Mouse (Mus musculus) left cerebral cortex, adult 18-20 months (tissue): ENCODE data around the gene Sdf2. TPM values are rescaled to one million over a fixed set of nuclear protein-coding genes. Genes with fewer than 3 reads are reported as not detected.
"Not testable (repeated sequence)": the region's sequence is repeated elsewhere in the genome, so short reads cannot be mapped to it uniquely, and the experiment has no call there.

ENCODE experiments used
- DNase-seq, 2 experiments: peaks; one replicate each; pipeline ENCODE4 v3.0.0; 2021 to 2022; ENCODE audit warnings: low spot score in 2 of 2, mixed read lengths in 1 of 2
- total RNA-seq, 2 experiments: library from RNA; stranded (reverse); gene quantifications; 2 replicates each; pipeline ENCODE4 v1.2.3; 2021

Sdf2 gene
- total RNA-seq, 2 experiments from 2014 or later: 65.2 to 68.1 TPM

DNA sequence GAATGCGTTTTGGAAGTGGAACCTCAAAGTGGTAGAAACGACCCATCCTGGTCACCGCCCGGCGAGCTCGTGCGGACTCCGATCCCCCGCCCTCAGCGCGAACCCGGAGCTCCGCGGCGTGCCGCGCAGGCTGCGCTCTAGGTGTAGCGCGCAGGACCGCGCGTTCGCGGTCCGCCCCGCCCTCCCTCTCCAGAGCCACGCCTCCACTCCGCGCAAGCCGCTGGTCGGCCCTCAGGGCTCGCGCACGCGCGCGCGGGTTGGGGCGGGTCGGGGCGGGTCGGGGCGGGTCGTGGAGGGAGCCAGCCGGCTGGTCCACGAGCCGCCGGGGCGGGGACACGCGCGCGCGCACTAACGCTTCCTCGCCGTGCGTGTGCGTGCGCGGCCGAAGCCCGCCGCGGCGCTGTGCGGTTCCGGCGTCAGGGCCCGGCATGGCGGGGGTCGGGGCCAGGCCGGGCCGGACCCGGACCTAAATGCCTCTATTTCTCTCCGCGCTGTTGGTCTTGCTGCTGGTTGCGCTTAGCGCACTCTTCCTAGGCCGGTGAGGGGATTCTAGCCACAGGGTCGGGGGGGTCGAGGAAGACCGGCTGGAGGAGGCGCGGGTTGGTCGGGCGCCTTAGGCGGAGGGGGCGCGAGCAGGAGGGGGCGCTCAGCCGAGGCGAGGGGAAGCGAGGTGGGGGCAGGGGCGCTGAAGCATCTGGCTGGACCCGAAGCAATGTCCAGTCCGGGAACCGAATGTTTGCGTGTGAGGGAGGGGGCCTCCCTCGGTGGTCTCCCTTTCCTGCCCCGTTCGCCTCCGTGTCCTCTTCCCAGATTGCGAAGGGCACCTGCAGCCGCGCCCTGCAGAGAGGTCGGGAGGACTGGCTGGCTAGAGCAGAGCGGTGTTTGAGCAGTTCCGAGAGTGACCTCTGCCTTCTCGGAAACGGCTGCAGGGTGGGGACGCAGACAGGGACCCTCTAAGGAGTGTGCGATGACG is 16.1 kb downstream of the Sdf2 start, which contains the start of gene 2610507B11Rik:
Gene 2610507B11Rik, plus strand, starts transcription at position 373 of the 973 bp plus-strand sequence.
- peak; percentile 85 to 93 for DNase-seq

DNA sequence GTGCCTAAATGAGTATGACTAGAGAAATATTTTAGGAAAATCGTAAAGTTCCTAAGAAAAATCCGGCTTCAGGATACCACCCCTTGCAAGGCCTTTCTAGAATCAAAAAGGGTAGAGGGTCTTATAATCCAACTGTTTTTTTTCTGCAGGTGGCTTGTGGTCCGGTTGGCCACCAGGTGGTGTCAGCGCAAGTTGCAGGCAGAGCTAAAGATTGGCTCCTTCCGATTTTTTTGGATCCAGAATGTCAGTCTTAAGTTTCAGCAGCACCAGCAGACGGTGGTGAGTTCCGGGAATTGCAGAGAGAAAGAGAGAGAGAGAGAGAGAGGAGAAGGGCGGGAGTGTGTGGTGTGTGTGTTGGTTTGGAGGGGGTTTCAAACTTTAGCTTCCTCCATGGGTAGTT is 17.0 kb downstream of the Sdf2 start:
- DNase-seq: peak; percentile 18 to 38

DNA sequence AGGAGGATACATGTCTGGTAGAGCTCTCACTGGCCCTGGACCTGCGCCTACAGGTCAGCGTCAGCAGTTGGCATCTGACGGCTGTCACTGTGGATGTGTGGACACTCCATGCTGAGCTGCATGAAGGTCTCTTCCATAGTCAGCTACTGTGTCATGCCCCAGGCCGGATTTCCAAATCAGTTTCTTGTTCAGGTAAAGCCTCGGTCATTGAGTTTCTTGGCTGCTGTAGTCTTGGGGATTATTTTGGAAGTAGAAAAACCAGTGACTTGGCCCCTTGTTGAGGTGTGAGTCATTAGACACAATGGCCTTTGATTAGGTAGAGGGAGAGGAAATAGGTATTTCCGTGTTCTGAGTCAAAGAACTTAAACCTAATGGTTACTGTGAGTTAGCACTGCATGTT is 20.0 kb downstream of the Sdf2 start:
- DNase-seq: no peak

DNA sequence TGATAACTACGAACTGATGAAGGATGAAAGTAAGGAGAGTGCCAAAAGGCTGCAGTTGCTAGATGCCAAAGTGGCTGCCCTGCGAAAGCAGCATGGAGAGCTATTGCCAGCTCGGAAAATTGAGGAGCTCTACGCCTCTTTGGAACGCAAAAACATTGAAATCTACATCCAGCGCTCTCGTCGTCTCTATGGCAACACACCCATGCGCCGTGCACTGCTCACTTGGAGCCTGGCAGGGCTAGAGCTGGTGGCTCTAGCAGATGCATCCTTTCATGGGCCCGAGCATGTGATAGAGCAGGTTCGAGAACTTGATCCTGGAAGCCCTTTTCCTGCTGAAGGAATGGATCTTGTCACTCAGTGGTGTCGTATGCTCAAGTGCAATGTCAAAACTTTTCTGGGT is 26.4 kb downstream of the Sdf2 start:
- peak; percentile 61 to 71 for DNase-seq

DNA sequence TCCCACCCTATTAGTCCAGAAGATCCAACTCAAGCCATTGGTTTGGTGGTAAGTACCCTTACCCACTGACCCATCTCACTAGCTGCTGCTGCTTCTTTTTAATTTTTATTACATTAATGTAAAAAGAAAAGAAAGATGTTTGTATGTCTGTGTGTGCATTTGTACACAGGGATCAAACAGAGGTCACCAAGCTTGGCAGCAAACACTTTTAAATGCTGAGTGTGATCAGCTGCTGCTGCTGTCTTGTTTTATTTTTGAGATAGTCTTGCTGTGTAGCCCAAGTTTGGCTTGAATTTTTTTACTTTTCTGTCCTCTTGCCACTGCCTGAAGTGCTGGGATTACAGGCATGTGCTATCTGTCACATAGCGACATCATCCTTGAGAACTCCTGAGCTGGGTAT is 30.1 kb downstream of the Sdf2 start:
- DNase-seq: no peak

DNA sequence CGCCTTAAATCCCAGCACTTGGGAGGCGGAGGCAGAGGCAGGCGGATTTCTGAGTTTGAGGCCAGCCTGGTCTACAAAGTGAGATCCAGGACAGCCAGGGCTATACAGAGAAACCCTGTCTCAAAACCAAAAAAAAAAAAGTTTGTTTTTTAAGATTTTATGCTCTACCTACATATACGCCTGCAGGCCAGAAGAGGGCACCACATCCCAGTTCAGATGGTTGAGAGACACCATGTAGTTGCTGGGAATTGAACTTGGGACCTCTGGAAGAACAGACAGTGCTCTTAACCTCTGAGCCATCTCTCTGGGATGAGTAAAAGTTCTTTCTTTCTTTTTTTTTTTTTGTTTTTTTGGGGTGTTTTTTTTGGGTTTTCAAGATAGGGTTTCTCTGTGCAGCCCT is 30.6 kb downstream of the Sdf2 start:
- DNase-seq: not testable (repeated sequence)

DNA sequence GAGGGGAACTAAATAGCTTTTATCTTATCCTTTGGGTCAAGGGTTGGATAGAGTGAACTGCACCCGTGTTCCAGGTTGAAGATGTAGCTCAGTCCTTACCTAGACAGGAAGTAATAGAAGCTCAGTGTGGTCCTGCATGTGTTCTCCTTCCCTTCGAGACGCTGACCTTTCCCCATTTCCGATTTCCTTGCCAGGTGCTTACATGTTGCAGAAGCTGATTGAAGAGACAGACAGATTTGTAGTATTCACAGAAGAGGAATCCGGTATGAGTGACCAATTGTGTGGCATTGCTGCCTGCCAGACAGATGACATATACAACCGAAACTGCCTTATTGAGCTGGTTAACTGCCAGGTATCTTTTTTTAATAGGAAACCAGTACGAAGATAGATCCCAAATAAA is 33.3 kb downstream of the Sdf2 start:
- DNase-seq: no peak

DNA sequence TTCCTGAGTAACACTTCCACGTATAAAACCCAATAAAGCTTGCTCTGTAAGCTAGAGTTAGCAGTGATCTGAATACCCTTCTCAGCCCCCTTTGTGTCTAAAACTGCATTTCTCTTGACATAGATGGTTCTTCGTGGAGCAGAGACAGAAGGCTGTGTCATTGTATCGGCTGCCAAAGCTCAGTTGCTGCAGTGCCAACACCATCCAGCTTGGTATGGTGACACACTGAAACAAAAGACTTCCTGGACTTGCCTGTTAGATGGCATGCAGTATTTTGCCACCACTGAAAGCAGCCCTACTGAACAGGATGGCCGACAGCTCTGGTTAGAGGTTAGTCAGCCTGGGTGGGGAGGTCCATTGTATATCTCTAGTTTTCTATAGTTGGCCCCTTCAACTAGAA is 34.0 kb downstream of the Sdf2 start:
- DNase-seq: no peak

DNA sequence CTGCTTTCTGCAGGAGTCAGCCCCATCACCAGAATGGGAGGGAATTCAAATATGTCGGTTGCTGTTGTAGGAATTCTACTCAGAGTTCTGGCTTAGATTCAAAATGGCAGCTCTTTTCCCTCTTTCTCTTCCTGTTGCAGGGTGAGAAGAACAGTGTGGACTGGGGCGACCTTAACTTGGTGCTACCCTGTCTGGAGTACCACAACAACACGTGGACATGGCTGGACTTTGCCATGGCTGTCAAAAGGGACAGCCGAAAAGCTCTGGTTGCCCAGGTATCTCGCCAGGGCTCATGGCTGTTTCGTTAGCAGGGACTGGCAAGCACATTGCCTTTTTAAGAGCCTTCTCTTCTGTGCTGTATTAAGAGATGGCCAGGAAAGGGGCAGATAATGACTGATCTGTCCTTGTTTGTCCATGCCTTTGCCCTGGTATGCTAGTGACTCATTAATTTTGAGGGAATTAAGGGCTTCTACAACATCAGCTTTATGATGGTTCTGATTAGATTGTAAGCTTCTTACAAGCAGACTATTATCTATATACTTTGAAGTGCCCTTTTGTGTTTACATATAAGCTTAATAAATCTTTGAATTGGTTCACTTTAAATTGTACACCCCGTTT is 43.7 kb downstream of the Sdf2 start:
- no peak for DNase-seq

DNA sequence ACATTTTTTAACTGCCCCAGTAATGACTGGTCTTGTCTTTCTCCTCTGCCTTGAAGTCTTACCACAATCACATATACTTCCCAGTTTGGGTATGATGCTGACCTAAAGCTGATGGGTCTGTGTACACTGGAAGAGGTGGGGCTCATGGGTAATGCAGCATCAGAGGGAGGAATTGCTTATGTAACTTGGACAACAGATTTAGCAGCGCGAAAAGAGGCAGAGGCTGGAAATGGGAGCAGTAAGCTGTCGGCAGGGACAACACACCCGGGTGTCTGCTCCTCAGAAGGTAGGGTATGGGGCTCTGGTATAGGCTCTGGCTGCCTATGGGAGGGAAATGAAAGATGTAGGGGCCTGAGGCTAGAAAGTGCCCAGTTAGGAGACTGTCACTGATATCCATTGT is 45.1 kb downstream of the Sdf2 start, which contains the start of gene BC030499:
Gene BC030499, plus strand, starts transcription at position 188 of the 400 bp plus-strand sequence.
- DNase-seq: peak; percentile 46 to 68

DNA sequence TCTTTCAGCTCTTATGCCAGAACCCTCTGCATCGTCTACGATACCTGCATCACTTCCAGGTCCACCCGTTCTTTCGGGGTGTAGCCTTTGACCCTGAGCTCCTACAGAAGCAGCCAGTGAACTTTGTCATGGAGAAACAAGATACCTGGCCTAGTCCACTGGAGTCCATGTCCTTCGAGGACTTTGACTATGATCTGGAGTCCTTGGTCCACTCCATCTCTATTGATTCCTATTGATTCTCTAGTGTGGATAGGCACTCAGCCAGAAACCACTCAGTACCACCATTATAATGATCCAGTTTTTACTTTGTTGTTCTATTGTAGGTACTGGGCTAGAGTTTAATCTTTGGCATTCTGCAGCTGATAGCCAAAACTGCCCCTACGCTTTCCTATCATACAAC is 49.0 kb downstream of the Sdf2 start:
- DNase-seq: no peak

DNA sequence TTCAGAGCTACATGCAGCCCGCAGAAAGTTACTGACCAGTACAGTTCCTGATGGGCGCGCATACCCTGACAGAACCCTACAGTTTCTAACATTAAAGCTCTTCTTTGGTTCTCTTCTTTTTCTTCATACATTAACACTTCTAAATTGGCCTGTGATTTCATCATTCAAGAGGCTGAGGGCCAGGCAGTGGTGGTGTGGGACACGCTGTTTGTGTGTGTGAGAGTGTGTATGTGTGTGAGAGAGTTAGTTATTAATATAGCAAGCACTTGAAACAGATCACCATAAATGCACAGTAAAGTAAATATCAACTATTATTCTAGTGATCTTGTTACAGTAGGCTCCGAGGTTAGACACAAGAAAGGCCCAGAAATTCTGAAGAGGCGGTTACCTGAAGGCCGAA is 55.4 kb downstream of the Sdf2 start:
- DNase-seq: no peak

DNA sequence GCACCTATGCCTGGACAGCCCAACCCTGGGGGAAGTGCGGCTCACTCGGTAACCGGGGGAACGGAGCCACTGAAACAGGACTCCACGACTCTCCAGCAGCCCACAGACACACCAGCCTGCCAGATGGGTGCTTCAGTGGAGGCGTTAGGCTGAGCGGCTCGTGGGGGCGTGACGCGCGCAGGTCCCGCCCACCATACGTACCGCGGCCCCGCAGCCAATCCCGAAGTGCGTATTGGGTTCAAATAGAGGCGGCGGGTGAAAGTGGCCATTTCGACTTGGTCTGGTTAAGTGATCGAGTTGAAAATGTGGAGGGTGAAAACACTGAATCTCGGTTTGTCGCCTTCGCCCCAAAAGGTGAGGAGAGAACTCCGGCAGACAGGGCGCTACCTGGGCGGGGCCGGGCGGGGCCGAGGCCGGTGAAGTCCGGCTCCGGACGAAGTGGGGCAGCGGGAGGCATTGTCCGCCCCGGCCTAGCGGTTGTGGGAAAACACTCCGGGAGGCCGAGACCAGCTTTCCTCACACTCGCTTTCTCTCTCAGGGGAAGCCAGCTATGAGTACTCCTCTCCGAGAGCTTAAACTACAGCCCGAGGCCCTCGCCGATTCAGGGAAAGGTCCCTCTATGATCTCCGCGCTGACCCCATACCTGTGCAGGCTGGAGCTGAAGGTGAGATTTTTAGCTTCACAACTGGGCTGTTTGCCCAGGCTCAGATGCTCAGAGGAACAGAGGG is 56.0 kb downstream of the Sdf2 start, which contains the start of gene Spag5:
Gene Spag5, plus strand, starts transcription at position 173 of the 728 bp plus-strand sequence.
- peak; percentile 86 to 94 for DNase-seq

Other genes with a start within 250 kb of the Sdf2 start
- 1 to 10 TPM; 5.1 to 6.9 TPM for gene Dhrs13, start 213.5 kb upstream of the Sdf2 start, total RNA-seq
- gene Flot2, start 207.8 kb upstream of the Sdf2 start, total RNA-seq: 10 to 100 TPM; 93.0 to 93.2 TPM
- gene Eral1, start 165.4 kb upstream of the Sdf2 start, total RNA-seq: 10 to 100 TPM; 18.4 to 19.0 TPM
- 10 to 100 TPM; 29.5 to 30.0 TPM for gene Fam222b, start 151.1 kb upstream of the Sdf2 start, total RNA-seq
- gene Traf4, start 80.2 kb upstream of the Sdf2 start, total RNA-seq: 1 to 10 TPM; 9.7 TPM
- gene Nek8, start 69.1 kb upstream of the Sdf2 start, total RNA-seq: 1 to 10 TPM; 3.2 to 3.5 TPM
- gene Tlcd1, start 69.0 kb upstream of the Sdf2 start, total RNA-seq: 10 to 100 TPM; 25.3 to 33.8 TPM
- 100 to 1,000 TPM; 729 to 741 TPM for gene Rpl23a, start 62.2 kb upstream of the Sdf2 start, total RNA-seq
- 10 to 100 TPM; 15.2 to 18.0 TPM for gene Rab34, start 57.3 kb upstream of the Sdf2 start, total RNA-seq
- 1 to 10 TPM; 5.7 to 6.3 TPM for gene Proca1, start 52.4 kb upstream of the Sdf2 start, total RNA-seq
- gene Supt6, start 241 bp downstream of the Sdf2 start, total RNA-seq: 10 to 100 TPM; 93.8 to 96.5 TPM
- gene 2610507B11Rik, start 16.0 kb downstream of the Sdf2 start, total RNA-seq: 100 to 1,000 TPM; 165 to 170 TPM
- gene BC030499, start 45.1 kb downstream of the Sdf2 start, total RNA-seq: 10 to 100 TPM; 18.3 to 20.0 TPM
- gene Spag5, start 55.8 kb downstream of the Sdf2 start, total RNA-seq: 10 to 100 TPM in 1 of 2 experiments, 1 to 10 TPM in 1; 9.8 to 11.3 TPM
- 100 to 1,000 TPM; 733 to 876 TPM for gene Aldoc, start 77.2 kb downstream of the Sdf2 start, total RNA-seq
- gene Pigs, start 82.7 kb downstream of the Sdf2 start, total RNA-seq: 10 to 100 TPM; 58.4 to 61.2 TPM
- gene Unc119, start 97.7 kb downstream of the Sdf2 start, total RNA-seq: 10 to 100 TPM; 32.5 to 35.5 TPM
- gene Foxn1, start 140.8 kb downstream of the Sdf2 start, total RNA-seq: not detected
- gene Slc13a2, start 176.5 kb downstream of the Sdf2 start, total RNA-seq: not detected
- gene Slc46a1, start 220.0 kb downstream of the Sdf2 start, total RNA-seq: 10 to 100 TPM; 10.5 to 13.8 TPM